Mouse (Mus musculus): ENCODE measurements around the gene Mrpl19.

The Mrpl19 gene

DNA sequence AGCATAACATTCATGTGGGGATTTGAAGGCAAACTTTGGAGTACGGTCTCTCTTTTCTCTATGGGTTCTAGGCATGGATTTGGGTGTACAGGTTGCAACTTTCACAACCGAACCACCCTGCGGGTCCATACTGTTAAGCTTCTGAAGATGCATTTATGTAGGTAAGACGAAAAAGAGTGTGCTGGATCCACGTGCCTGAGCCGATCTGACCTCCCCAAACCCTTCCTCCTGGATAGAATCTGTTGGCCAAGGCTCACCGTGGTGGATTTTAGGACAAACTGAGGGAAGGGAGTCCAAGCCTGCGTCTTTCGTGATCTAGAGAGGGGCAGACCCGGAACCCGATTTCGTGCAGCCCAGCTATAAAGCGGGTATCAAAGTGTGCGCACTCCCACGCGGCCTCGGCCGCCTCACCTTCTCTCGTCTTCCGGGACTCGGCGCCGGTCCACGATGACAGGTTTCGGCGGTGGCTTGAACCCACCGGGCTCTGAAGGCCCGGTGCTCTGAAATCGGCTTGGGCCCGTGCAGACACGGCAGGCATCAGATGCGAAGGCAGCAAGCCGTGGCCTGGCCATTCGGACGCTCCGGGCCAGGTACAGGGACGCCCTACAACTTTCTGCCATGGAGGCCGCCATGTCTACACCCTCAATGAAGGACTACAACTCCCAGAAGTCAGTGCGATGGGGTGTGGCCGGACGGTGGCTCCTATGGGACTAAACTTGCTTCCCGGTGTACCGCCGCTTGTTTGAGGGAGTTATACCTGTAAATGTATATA is at the start of gene Mrpl19:
Gene Mrpl19 (minus strand): TSS at position 663 of the 772 bp plus-strand sequence.
- in situ Hi-C loops (cut with MboI), result no loop called here

DNA sequence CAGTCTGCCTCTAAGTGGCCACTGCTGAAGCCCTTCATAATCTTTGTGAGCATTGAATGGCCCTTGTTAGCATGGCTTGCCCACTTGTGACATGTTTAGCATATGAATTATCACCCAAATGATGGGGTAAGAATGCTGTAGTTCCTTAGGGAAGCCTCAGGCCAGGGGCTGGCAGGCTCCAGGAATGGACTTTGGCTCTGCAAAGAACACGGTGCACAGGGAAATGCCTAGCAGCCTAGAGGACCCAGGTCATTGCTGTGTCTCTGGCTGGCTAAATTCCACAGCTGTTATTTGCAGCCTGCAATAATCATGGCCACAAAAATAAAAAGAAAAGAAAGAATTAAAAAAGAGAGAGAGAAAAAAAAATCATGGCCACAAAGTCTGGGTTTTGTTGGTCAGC is 46.6 kb upstream of the Mrpl19 start:
- in situ Hi-C loops (cut with MboI), result no loop called here

DNA sequence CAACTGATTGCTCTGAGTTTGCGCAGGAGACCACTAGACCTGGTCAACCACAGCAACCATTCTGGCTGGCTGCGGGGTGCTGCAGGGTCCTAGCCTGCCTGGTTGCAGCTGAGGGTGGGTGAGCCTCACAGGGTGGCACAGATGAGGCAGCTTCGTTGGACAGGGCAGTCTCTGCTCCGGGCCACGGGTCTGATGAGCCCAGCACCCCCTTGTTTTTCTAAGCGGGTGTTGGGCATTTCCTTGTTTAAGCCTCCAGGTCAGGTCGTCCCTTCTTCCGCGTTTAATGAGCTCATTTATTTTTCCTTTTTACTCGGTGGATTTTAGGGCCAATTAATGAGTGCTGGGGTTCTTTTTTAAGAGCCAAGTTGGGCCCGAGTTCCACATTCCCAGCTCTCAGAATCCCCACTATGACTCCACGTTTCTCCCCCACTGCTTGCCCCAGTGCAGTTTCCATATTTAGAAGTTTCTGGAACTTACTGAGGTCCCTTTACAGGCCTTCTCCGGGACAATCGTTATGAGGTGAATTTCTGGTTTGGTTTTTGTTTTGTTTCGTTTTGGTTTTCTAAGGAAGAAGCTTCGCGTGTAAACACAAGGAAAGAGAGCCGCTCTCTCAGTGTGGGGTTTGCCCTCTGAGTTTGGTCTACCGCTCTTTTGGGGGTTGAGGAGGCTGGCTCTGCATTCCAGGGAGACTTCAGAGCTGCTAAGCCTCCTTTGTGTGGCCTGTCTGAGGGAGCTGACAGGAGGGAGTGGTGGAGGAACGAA is 24.5 kb upstream of the Mrpl19 start:
- in situ Hi-C loops (cut with MboI), result no loop called here

DNA sequence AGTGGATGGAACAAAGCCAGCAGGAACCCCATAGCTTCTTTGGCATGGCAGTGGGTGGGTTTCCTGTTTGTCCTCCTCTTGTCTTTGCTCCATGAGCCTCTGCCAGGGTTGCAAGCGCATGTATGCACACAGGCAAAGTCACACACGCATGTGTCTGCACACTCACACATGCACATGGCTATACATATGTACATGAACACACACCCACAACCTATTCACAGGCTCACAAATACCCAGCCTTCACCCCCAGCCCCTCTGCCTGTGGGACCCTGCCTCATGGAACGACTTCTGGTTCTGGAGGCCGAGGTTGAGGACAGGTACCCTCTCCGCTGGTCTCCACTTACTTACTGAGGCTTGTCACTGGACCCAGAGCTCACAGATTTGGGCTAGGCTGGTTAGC is 22.6 kb upstream of the Mrpl19 start:
- in situ Hi-C loops (cut with MboI), result no loop called here

- in situ Hi-C loops (cut with MboI), result no loop called here
Observed at GRCm38 (mm10) chr6:81987580-81987979, 21.8 kb upstream of the Mrpl19 start.

DNA sequence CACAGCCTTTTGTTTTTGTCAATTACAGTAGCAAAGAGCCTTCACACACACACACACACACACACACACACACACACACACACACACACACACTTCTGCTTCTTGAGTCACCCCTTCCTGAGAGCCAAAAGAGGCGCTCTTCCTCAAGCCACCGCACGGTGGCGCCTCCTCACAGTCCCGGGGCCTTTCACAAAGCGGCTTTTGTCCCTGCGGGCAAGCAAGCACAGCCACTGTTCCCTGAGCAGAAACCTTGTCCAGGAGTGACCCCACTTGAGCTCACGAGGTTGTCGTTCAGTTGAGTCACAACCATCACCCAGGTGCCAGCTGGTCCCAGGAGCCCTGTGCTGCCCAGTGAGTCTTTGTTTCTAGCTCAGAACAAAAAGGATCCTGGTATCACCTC is 21.3 kb upstream of the Mrpl19 start:
- in situ Hi-C loops (cut with MboI), result no loop called here

GRCm38 (mm10) chr6:81986599-81986998 is 20.8 kb upstream of the Mrpl19 start:
- in situ Hi-C loops (cut with MboI), result no loop called here

DNA sequence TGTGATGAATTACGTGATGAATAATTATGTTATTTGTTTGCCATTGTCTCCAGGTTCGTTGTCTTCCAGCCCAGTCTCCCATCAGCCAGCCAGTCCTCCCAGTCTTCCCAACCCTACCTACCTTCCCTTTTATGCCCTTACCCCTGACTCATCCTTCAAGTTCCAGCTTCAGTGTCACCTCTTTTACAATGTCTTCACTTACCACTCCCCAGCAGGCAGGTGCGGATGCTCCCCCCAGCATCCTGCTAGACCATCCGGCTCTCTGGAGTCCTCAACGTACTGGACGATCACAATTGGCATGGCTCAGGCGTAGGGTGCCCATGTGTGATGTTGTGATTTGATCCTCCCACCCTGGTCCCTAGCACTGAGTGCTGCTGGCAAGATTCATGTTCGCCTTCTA is 20.4 kb upstream of the Mrpl19 start:
- in situ Hi-C loops (cut with MboI), result no loop called here

- in situ Hi-C loops (cut with MboI), result loop anchor here (10.0 kb wide), 1 partner anchor 726 kb away; the partner anchor contains the start of gene Pole4
Observed at GRCm38 (mm10) chr6:81979286-81979685, 13.5 kb upstream of the Mrpl19 start.

GRCm38 (mm10) chr6:81975971-81976621 is 10.3 kb upstream of the Mrpl19 start:
- in situ Hi-C loops (cut with MboI), result loop anchor here (10.0 kb wide), 1 partner anchor 729 kb away; the partner anchor contains the start of gene Pole4

DNA sequence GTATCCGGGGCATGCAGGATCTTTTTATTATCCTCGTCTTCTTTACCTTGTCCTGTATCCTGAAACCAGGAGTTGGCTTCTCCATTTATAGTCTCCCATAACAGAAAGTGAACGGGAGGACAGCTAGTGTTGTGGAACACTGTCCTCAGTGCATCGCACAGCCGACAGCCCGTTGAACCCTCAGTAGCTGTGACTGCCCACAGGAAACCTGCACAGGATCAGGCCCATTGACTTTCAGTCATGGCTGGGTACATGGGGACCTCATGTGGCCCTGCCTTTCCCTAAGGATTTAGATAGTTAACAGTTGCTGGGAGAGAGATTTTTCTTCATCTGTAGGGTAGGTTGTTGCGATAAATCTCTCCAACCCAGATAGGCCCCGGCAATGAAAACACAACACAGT is 6.8 kb upstream of the Mrpl19 start:
- in situ Hi-C loops (cut with MboI), result loop anchor here (10.0 kb wide), 1 partner anchor 732 kb away; the partner anchor contains the start of gene Pole4

DNA sequence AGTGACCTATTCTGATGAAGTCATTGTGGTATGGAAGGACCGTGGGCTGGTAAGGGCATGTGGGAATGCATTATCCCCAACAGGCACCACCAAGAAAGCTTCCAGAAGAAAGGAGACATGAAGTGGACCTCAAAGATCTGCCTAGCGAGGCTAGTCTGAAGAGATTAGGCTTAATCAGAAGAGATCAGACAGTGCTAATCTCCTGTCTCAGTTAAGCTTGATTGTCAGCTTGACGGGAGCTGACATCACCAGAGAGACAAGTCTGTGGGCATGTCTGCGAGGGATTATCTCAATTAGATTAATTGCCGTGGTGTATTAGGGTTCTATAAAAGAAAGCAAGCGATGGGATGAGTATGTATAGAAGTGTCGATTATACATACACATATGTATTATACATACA is 5.4 kb upstream of the Mrpl19 start:
- in situ Hi-C loops (cut with MboI), result loop anchor here (10.0 kb wide), 1 partner anchor 734 kb away; the partner anchor contains the start of gene Pole4

GRCm38 (mm10) chr6:81966068-81966544 is 348 bp upstream of the Mrpl19 start:
- in situ Hi-C loops (cut with MboI), result no loop called here

DNA sequence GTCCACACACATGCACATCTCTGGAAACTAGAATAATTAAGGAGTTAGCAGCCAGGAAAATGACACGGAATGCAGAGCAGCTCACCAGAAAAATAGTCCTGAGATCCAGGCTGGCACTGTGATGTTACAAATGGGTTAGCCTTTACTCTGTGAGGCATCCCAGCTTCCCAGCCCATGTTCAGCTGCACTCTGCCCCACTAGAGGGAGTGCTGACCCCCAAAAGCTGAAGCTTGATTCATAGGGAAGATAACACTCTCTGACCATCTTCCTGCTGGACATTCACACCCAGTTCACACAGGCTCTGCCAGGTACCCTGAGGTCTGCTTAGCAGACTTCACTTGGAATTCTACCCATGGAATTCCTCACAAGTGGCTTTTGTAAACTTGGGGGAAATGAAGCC is 5.5 kb downstream of the Mrpl19 start:
- in situ Hi-C loops (cut with MboI), result no loop called here

GRCm38 (mm10) chr6:81959866-81960265 is 5.9 kb downstream of the Mrpl19 start:
- in situ Hi-C loops (cut with MboI), result no loop called here

DNA sequence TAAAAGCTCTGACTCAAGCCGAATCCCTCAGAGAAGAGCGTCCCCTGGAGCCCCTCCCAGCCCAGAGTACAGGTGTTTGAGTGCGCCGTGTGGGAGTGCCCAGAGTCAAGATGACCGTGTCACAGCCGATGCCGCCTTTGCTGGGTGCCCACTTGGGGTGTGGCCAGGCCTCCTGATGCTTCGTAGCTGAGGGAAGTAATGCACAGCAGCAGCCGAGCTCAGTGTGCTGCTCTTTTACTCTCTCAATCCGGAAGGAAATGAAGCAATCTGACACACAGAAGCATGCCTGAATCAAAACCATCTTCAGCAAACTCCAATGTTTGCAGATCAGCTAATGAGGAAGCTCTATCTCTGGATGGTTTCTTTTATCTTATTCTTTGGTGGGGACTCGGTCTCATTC is 7.8 kb downstream of the Mrpl19 start:
- in situ Hi-C loops (cut with MboI), result no loop called here

DNA sequence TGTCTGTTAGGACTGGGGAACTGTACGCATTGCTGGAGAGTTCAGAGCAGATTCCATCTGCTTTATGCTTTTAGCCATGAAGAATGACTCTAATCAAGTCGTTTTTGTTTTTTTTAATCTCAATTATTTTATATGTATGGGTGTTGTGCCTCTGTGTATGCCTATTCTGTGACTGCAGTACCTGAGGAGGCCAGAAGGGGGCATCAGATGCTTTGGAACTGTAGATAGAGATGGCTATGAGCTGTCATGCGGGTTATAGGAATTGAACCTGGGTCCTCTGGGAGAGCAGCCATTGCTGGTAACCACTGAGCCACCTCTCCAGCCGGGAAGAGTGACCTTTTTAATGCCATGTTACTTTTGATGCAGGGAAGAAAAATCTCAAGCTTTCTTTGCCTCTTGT is 9.4 kb downstream of the Mrpl19 start:
- in situ Hi-C loops (cut with MboI), result no loop called here

DNA sequence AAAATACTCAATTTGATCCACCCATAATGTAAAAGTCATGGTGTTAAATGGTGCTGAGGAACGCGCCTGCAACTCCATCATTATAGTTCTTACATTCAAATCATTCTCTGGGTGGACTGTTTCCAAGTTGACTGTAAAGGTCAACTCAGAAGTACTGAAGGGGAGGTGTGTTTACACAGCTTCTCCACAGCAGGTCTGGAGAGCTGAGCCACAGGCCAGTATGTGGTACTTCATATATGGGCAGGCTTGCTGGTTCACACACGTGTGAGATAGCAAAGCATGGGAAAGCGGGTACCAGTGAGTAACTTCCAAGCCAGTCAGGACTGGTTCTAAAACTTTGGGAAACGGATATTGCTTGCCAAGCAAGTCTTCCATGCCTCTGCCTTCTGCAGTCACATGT is 10.6 kb downstream of the Mrpl19 start:
- in situ Hi-C loops (cut with MboI), result no loop called here

- in situ Hi-C loops (cut with MboI), result no loop called here
Observed at GRCm38 (mm10) chr6:81946906-81947305, 18.9 kb downstream of the Mrpl19 start.

DNA sequence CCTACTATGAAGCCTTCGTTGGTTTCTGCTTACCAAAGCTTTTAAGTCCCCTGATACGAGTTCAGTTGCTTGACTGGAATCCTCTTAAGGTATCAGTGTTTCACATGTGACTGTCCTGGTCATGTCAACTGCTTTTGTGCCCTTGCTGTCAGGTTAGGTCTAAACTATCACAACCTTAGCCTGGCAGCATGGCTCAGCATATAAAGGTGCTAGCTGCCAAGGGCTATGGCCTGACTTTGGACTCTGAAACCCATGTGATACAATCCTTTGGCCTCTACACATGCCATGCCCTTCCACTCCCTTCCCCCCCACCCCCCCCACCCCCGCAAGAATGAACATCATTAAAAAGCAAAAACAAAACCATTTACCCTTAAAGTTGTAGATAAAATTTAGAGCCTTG is 21.3 kb downstream of the Mrpl19 start:
- in situ Hi-C loops (cut with MboI), result no loop called here

GRCm38 (mm10) chr6:81943281-81943680 is 22.5 kb downstream of the Mrpl19 start:
- in situ Hi-C loops (cut with MboI), result no loop called here

- in situ Hi-C loops (cut with MboI), result no loop called here
Observed at GRCm38 (mm10) chr6:81941718-81942117, 24.0 kb downstream of the Mrpl19 start.
